Mouse (Mus musculus): ENCODE measurements around the gene Rgs6. TPM values are rescaled to one million over a fixed set of nuclear protein-coding genes. Genes with fewer than 3 reads are reported as not detected.

Rgs6 gene
- total RNA-seq (2021): 10 to 100 TPM; 80.0 to 83.2 TPM
- long read RNA-seq, experiment 1, partial matches to known transcripts: 1 of 10 reads
- long read RNA-seq, experiment 1, other reads (novel, unspliced or antisense): 9 of 10 reads
- long read RNA-seq, experiment 2, partial matches to known transcripts: 4 of 12 reads
- long read RNA-seq, experiment 2, other reads (novel, unspliced or antisense): 8 of 12 reads

- intact Hi-C loops (cut with DNase I): no loop called here
- no peak for TF ChIP-seq CTCF (IDR thresholded peaks at IDR 0.05)
- H3K27ac ChIP-seq: no peak within 1 kb of the TSS
Measured at GRCm38 (mm10) chr12:82588017-82588416, at the start of gene Rgs6. Gene Rgs6 (plus strand): TSS chr12:82588292.

DNA sequence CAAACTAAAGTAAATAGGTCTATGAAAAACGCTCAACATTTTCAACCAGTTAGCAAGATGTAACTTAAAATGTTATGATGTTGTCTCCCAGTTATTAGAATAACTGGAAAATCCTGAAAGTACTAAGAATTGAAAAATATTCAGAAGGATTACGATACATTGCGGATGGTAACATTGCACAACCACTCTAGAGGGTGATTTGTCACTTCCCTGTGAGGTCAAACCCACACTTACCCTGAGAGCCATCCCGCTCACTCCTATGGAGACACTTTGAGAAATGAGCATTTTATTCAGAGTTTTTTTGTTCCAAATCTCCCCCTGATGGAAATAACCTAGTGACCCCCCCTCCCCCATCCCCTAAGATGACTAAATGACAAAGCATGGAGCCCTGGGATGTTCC, 41.0 kb upstream of the Rgs6 start:
- TF ChIP-seq CTCF (IDR thresholded peaks at IDR 0.05): no peak
- no peak for DNase-seq (ENCODE audit: extremely low spot score in 1 of 2, low spot score in 2 of 2)
- intact Hi-C loops (cut with DNase I): no loop called here
- Histone ChIP-seq H3K4me3 (no peak overlapping the region), H3K27ac (no peak overlapping the region)

More at GRCm38 (mm10) chr12:82588017-82588416, at the start of gene Rgs6:
- H3K4me3 ChIP-seq: no peak within 1 kb of the TSS
- DNase-seq (ENCODE audit: extremely low spot score in 1 of 2, low spot score in 2 of 2): no peak

- Histone ChIP-seq H3K27ac (no peak overlapping the region), H3K4me3 (no peak overlapping the region)
- intact Hi-C loops (cut with DNase I): no loop called here
- DNase-seq (ENCODE audit: extremely low spot score in 1 of 2, low spot score in 2 of 2): no peak
- TF ChIP-seq CTCF (IDR thresholded peaks at IDR 0.05): no peak
Measured at GRCm38 (mm10) chr12:82549228-82549627, 38.9 kb upstream of the Rgs6 start.

DNA sequence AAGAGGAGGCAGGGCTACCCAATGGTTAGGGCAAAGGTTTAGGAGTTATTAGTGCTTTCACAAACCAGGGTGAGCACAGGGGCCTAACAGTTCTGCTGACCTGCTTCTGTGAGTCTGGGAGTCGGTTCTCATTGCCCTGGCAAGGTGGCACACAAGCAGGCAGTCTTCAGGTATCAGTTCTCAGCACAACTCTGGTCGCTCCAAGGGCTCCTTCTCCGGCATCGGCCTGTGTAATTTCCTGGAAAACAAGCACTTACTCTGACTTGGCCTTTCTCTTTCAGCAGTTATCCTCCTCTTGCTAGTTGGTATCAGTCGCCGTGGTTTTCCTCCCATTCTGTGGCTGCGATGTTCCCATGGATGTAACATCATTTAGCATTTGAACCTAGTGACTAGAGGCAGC, 38.0 kb upstream of the Rgs6 start:
- no peak for DNase-seq (ENCODE audit: extremely low spot score in 1 of 2, low spot score in 2 of 2)
- Histone ChIP-seq H3K4me3 (no peak overlapping the region), H3K27ac (no peak overlapping the region)
- intact Hi-C loops (cut with DNase I): no loop called here
- TF ChIP-seq CTCF (IDR thresholded peaks at IDR 0.05): no peak

GRCm38 (mm10) chr12:82552376-82552775, 35.7 kb upstream of the Rgs6 start:
- TF ChIP-seq CTCF (IDR thresholded peaks at IDR 0.05): no peak
- DNase-seq (ENCODE audit: extremely low spot score in 1 of 2, low spot score in 2 of 2): no peak
- intact Hi-C loops (cut with DNase I): no loop called here
- no peak overlapping the region for H3K4me3 ChIP-seq
- no peak overlapping the region for H3K27ac ChIP-seq

GRCm38 (mm10) chr12:82562916-82563315, 25.2 kb upstream of the Rgs6 start:
- intact Hi-C loops (cut with DNase I): no loop called here
- H3K27ac ChIP-seq: no peak overlapping the region
- DNase-seq (ENCODE audit: extremely low spot score in 1 of 2, low spot score in 2 of 2): no peak
- no peak overlapping the region for H3K4me3 ChIP-seq
- no peak for TF ChIP-seq CTCF (IDR thresholded peaks at IDR 0.05)

DNA sequence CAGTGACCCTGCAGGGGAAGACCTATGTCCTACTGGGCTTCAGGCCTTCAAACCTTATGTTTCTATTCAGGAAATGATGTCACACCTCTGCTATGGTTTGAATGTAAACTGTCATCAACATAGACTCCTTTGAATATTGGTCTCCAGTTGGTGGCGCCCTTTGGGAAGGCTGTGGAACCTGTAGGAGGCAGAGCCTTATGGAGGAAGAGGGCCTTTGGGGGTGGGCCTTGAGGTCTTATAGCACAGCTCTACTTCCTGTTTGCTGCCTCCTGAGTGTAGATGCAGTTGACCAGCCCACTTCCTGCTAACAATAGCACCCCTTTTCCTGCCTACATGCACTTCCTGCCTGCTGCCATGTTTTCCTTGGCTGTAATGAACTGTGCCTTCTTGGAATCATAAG, 19.7 kb upstream of the Rgs6 start:
- Histone ChIP-seq H3K27ac (no peak overlapping the region), H3K4me3 (no peak overlapping the region)
- no peak; the same call in 1 of the 2 replicates for TF ChIP-seq CTCF (IDR thresholded peaks at IDR 0.05)
- DNase-seq (ENCODE audit: extremely low spot score in 1 of 2, low spot score in 2 of 2): no peak
- intact Hi-C loops (cut with DNase I): no loop called here

- H3K4me3 ChIP-seq: no peak overlapping the region
- TF ChIP-seq CTCF (IDR thresholded peaks at IDR 0.05): no peak
- H3K27ac ChIP-seq: no peak overlapping the region
- DNase-seq (ENCODE audit: extremely low spot score in 1 of 2, low spot score in 2 of 2): peak; percentile 19 to 25
- intact Hi-C loops (cut with DNase I): no loop called here
Measured at GRCm38 (mm10) chr12:82572706-82573105, 15.4 kb upstream of the Rgs6 start.

DNA sequence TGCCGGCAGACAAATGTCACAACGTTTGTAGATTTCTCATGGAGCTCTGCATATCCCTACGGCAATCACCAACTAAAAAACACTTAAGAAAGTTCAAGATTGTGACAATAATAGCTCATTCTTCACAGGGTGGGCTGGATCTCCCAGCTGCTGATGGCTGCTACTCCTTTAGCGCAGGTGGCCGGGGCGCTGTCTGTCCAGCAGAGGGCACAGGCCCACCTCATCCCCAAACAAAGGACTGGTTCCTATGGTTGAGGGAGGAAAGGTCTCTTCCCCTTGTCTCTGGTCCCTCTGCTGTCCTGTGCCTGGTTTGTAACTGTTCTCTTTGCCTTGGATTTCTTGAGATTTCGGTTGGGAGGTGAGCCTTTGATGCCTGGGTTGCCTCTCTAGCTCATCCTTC, 1.5 kb upstream of the Rgs6 start:
- peak; percentile 24 for TF ChIP-seq CTCF (IDR thresholded peaks at IDR 0.05)
- no peak for DNase-seq (ENCODE audit: extremely low spot score in 1 of 2, low spot score in 2 of 2)
- intact Hi-C loops (cut with DNase I): no loop called here
- Histone ChIP-seq H3K27ac (no peak overlapping the region), H3K4me3 (no peak overlapping the region)

DNA sequence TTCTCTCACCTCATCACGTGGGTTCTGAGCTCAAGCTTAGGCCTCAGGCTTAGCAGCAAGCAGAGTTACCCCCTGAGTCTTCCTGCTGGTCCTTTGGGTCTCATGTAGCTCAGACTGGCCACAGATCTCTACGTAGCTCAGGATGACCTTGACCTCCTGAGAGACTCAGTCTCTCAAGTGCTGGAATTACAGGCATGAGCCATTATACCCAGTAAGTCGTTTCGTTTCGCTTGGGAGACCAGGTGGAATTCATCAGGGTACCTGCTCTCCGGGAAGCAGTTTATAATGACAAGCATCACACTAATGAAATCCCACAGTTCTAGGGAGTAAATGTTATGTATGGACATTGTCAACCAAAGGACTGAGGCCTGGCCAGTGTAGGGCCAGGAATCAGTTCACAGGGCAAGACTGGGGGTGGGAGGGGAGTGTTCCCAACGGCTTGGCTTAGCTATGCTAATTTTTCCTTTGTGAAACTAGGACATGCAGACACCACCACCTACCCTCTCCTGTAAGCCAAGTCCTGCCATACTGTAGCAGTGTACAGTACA, 670 bp upstream of the Rgs6 start:
- Histone ChIP-seq H3K27ac (no peak overlapping the region), H3K4me3 (no peak overlapping the region)
- DNase-seq (ENCODE audit: extremely low spot score in 1 of 2, low spot score in 2 of 2): no peak
- intact Hi-C loops (cut with DNase I): no loop called here
- TF ChIP-seq CTCF (IDR thresholded peaks at IDR 0.05): no peak

GRCm38 (mm10) chr12:82588846-82589630, 946 bp downstream of the Rgs6 start:
- no peak for DNase-seq (ENCODE audit: extremely low spot score in 1 of 2, low spot score in 2 of 2)
- intact Hi-C loops (cut with DNase I): no loop called here
- TF ChIP-seq CTCF (IDR thresholded peaks at IDR 0.05): no peak
- Histone ChIP-seq H3K27ac (no peak overlapping the region), H3K4me3 (no peak overlapping the region)

DNA sequence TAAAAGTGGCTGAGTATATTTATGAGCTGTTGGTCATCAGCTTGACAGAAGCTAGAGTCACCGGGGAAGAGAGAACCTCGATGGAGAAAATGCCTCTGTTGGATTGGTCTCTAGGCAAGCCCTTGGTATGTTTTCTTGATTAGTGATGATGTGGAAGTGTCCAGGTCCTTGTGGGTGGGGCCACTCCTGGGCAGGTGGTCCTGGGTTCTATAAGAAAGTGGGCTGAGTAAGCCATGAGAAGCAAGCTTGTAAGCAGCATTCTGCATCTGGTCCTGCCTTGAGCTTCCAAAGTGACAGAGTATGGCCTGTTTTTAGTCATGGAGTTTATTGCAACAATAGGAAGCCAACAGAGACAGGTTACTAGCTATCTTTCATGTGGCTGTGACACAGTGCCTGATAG, 10.9 kb downstream of the Rgs6 start:
- intact Hi-C loops (cut with DNase I): no loop called here
- DNase-seq (ENCODE audit: extremely low spot score in 1 of 2, low spot score in 2 of 2): no peak
- TF ChIP-seq CTCF (IDR thresholded peaks at IDR 0.05): no peak

More for the DNA sequence above, 10.9 kb downstream of the Rgs6 start:
- Histone ChIP-seq H3K4me3 (no peak overlapping the region), H3K27ac (no peak overlapping the region)

Data from left cerebral cortex, adult 2 months (tissue).